Mouse (Mus musculus): Measurements from ENCODE around the gene Ctnnal1.

Gene Ctnnal1

GRCm38 (mm10) chr4:56809050-56809449, 55.9 kb downstream of the Ctnnal1 start:
- in situ Hi-C loops (cut with MboI, MseI) = no loop called here

GRCm38 (mm10) chr4:56802669-56803150, 62.3 kb downstream of the Ctnnal1 start:
- in situ Hi-C loops (cut with MboI, MseI) = loop anchor here (5.0 kb wide), 1 partner anchor 105 kb away; no protein-coding TSS in a partner anchor

GRCm38 (mm10) chr4:56801907-56802668, 62.9 kb downstream of the Ctnnal1 start, which contains the start of the genes Elp1 and Fam206a:
Gene Elp1 (minus strand): TSS chr4:56802331.
Gene Fam206a (plus strand): TSS chr4:56802345.
- in situ Hi-C loops (cut with MboI, MseI) = loop anchor here (5.0 kb wide), 1 partner anchor 105 kb away; no protein-coding TSS in a partner anchor

- in situ Hi-C loops (cut with MboI, MseI) = no loop called here
Measured at GRCm38 (mm10) chr4:56791373-56791772, 73.6 kb downstream of the Ctnnal1 start.

- in situ Hi-C loops (cut with MboI, MseI) = loop anchor here (25.0 kb wide), 1 partner anchor 1141 kb away; the partner anchor contains the start of gene D630039A03Rik
Measured at GRCm38 (mm10) chr4:56771065-56771464, 93.9 kb downstream of the Ctnnal1 start.

- in situ Hi-C loops (cut with MboI, MseI) = loop anchor here (25.0 kb wide), 1 partner anchor 1143 kb away; the partner anchor contains the start of gene D630039A03Rik
Measured at GRCm38 (mm10) chr4:56768913-56769312, 96.1 kb downstream of the Ctnnal1 start.

- in situ Hi-C loops (cut with MboI, MseI) = loop anchor here (25.0 kb wide), 1 partner anchor 1144 kb away; the partner anchor contains the start of gene D630039A03Rik
Measured at GRCm38 (mm10) chr4:56767861-56768284, 97.1 kb downstream of the Ctnnal1 start.

Data from T-helper 2 cell (primary cell).